Mouse (Mus musculus): ENCODE measurements at regions not wholly inside any gene's neighbourhood (a gene's known extent, or its start where the extent isn't known, plus 50 kb on each side); places are given as distances from the start of the nearest gene placed in this dataset.

- TF ChIP-seq CTCF (IDR thresholded peaks at IDR 0.05) = no peak
- TF ChIP-seq EP300 (IDR thresholded peaks at IDR 0.05) = no peak
These were observed 112.1 kb upstream of the Tmem132c start for GRCm38 (mm10) chr5:127129495-127129894.

Data from lung, postnatal 0 days (tissue).